Mouse (Mus musculus) embryonic facial prominence, embryonic 11.5 days (tissue): ENCODE results near the gene Nedd9. TPM values are rescaled to one million over a fixed set of nuclear protein-coding genes. Genes with fewer than 3 reads are reported as not detected.

Experiments used
- ATAC-seq: fragments of 200-750 bp; cut with Nextera tagmentation; replicated peaks from 2 replicates; pipeline ENCODE4 v1.8.0; 2017; ENCODE audit warnings: low read depth; ENCODE audit not compliant: insufficient number of reproducible peaks, low FRiP score, low TSS enrichment
- DNase-seq: peaks from one replicate; pipeline ENCODE4 v3.0.0-alpha.2; 2015; ENCODE audit warnings: low spot score
- H3K27ac ChIP-seq: fragments of 300-500 bp; sonication (generic); replicated peaks from 2 replicates; pipeline ENCODE4 v1.5.1; 2014; ENCODE audit warnings: mild to moderate bottlenecking, low read depth, low read length, control low read depth
- H3K27me3 ChIP-seq: fragments of 300-500 bp; sonication (generic); 2 replicates; pipeline ENCODE4 v1.6.1; 2014; ENCODE audit warnings: mild to moderate bottlenecking, low read length, moderate library complexity, mixed read lengths; ENCODE audit not compliant: control insufficient read depth, insufficient read depth
- H3K36me3 ChIP-seq: fragments of 300-500 bp; sonication (generic); replicated peaks from 2 replicates; pipeline ENCODE4 v1.6.1; 2014; ENCODE audit warnings: low read depth, mild to moderate bottlenecking, low read length, moderate library complexity, mixed read lengths; ENCODE audit not compliant: control insufficient read depth, insufficient read depth
- H3K4me1 ChIP-seq: fragments of 300-500 bp; sonication (generic); 2 replicates; pipeline ENCODE4 v1.6.1; 2014; ENCODE audit warnings: low read length, mixed read lengths; ENCODE audit not compliant: control insufficient read depth, insufficient read depth
- H3K4me2 ChIP-seq: fragments of 300-500 bp; sonication (generic); 2 replicates; pipeline ENCODE4 v1.6.1; 2014; ENCODE audit warnings: low read depth, mild to moderate bottlenecking, control low read depth, low read length, moderate library complexity
- H3K4me3 ChIP-seq: fragments of 300-500 bp; sonication (generic); 2 replicates; pipeline ENCODE4 v1.5.1; 2014; ENCODE audit warnings: low read depth, low read length, control low read depth
- H3K9ac ChIP-seq: fragments of 300-500 bp; sonication (generic); replicated peaks from 2 replicates; pipeline ENCODE4 v1.6.1; 2014; ENCODE audit warnings: mild to moderate bottlenecking, control low read depth, low read length
- H3K9me3 ChIP-seq: fragments of 300-500 bp; sonication (generic); replicated peaks from 2 replicates; pipeline ENCODE4 v1.6.1; 2016; ENCODE audit warnings: mild to moderate bottlenecking, low read length, inconsistent platforms, mixed read lengths; ENCODE audit not compliant: control insufficient read depth
- WGBS: fragments of 180-500 bp; shearing (Covaris S2); extraction: QIAGEN DNeasy Blood & Tissue Kit; methylation state at CpG from one replicate; pipeline ENCODE4 v1.1.7; 2014; 5-methylcytosine and 5-hydroxymethylcytosine counted together
- polyA plus RNA-seq: library from polyadenylated mRNA; unstranded; fragments of >200 nt; fragmentation: Nextera tagmentation; extraction: Ambion mirVana; gene quantifications from 2 replicates; pipeline ENCODE4 v1.2.1, GENCODE M21; 2014

The Nedd9 gene
- polyA plus RNA-seq, 1 experiment from 2014 or later, result 20.1 TPM

- Histone ChIP-seq H3K4me3 (no peak overlapping the region), H3K4me1 (no peaks in the 10 kb centered on the region), H3K27ac (no peak overlapping the region), H3K9me3 (no peaks in the 10 kb centered on the region), H3K4me2 (no peak overlapping the region), H3K36me3 (no peaks in the 10 kb centered on the region), H3K27me3 (no peaks in the 10 kb centered on the region), H3K9ac (no peak overlapping the region)
- 93% methylated on average over 1 of the region's 1 CpGs for WGBS
- DNase-seq (no peak), ATAC-seq (no peak)
Observed at GRCm38 (mm10) chr13:41446591-41446990, 40.6 kb downstream of the Nedd9 start.

- Histone ChIP-seq H3K9ac (no peak overlapping the region), H3K27me3 (no peaks in the 10 kb centered on the region), H3K9me3 (no peaks in the 10 kb centered on the region), H3K4me1 (no peaks in the 10 kb centered on the region), H3K36me3 (no peaks in the 10 kb centered on the region), H3K4me2 (no peak overlapping the region), H3K4me3 (no peak overlapping the region), H3K27ac (no peak overlapping the region)
- WGBS, result 89% methylated on average over 3 of the region's 3 CpGs
- DNase-seq (no peak), ATAC-seq (no peak)
Observed at GRCm38 (mm10) chr13:41445067-41445808, 41.9 kb downstream of the Nedd9 start.

- 91% methylated on average over 6 of the region's 6 CpGs for WGBS
- no peaks in the 10 kb centered on the region for H3K4me1 ChIP-seq
- H3K27ac ChIP-seq, result no peak overlapping the region
- no peaks in the 10 kb centered on the region for H3K36me3 ChIP-seq
- H3K27me3 ChIP-seq, result no peaks in the 10 kb centered on the region
- no peak overlapping the region for H3K4me2 ChIP-seq
- no peaks in the 10 kb centered on the region for H3K9me3 ChIP-seq
- no peak overlapping the region for H3K4me3 ChIP-seq
- no peak for DNase-seq
- H3K9ac ChIP-seq, result no peak overlapping the region
- ATAC-seq, result no peak
Observed at GRCm38 (mm10) chr13:41444230-41444629, 42.9 kb downstream of the Nedd9 start.

- no peak for DNase-seq
- H3K27me3 ChIP-seq, result no peaks in the 10 kb centered on the region
- H3K4me2 ChIP-seq, result no peak overlapping the region
- ATAC-seq, result no peak
- no peak overlapping the region for H3K9ac ChIP-seq
- H3K9me3 ChIP-seq, result no peaks in the 10 kb centered on the region
- no peak overlapping the region for H3K27ac ChIP-seq
- no peak overlapping the region for H3K4me3 ChIP-seq
- no peaks in the 10 kb centered on the region for H3K4me1 ChIP-seq
- WGBS, result 79% methylated on average over 4 of the region's 4 CpGs
- no peaks in the 10 kb centered on the region for H3K36me3 ChIP-seq
Observed at GRCm38 (mm10) chr13:41442145-41442544, 45.0 kb downstream of the Nedd9 start.

GRCm38 (mm10) chr13:41440205-41440604 is 47.0 kb downstream of the Nedd9 start:
- 83% methylated on average over 1 of the region's 1 CpGs for WGBS
- H3K4me1 ChIP-seq, result no peaks in the 10 kb centered on the region
- no peak overlapping the region for H3K9ac ChIP-seq
- no peak overlapping the region for H3K4me2 ChIP-seq
- H3K9me3 ChIP-seq, result no peaks in the 10 kb centered on the region
- ATAC-seq (no peak), DNase-seq (no peak)
- no peaks in the 10 kb centered on the region for H3K27me3 ChIP-seq
- H3K4me3 ChIP-seq, result no peak overlapping the region
- no peaks in the 10 kb centered on the region for H3K36me3 ChIP-seq
- no peak overlapping the region for H3K27ac ChIP-seq

- no peak for ATAC-seq
- 79% methylated on average over 2 of the region's 2 CpGs for WGBS
Observed at GRCm38 (mm10) chr13:41437390-41437789, 49.8 kb downstream of the Nedd9 start.

GRCm38 (mm10) chr13:41436731-41437130 is 50.4 kb downstream of the Nedd9 start:
- Histone ChIP-seq H3K9ac (no peak overlapping the region), H3K27ac (no peak overlapping the region), H3K4me2 (no peak overlapping the region), H3K9me3 (no peaks in the 10 kb centered on the region), H3K4me1 (no peaks in the 10 kb centered on the region), H3K36me3 (no peaks in the 10 kb centered on the region), H3K27me3 (no peaks in the 10 kb centered on the region), H3K4me3 (no peak overlapping the region)
- ATAC-seq, result no peak
- no peak for DNase-seq
- WGBS, result 71% methylated on average over 5 of the region's 5 CpGs

More at GRCm38 (mm10) chr13:41437390-41437789, 49.8 kb downstream of the Nedd9 start:
- Histone ChIP-seq H3K9me3 (no peaks in the 10 kb centered on the region), H3K4me3 (no peak overlapping the region), H3K4me2 (no peak overlapping the region), H3K27ac (no peak overlapping the region), H3K9ac (no peak overlapping the region), H3K36me3 (no peaks in the 10 kb centered on the region), H3K4me1 (no peaks in the 10 kb centered on the region), H3K27me3 (no peaks in the 10 kb centered on the region)
- DNase-seq, result no peak

- Histone ChIP-seq H3K4me3 (no peak overlapping the region), H3K27ac (no peak overlapping the region), H3K4me1 (no peaks in the 10 kb centered on the region), H3K4me2 (no peak overlapping the region), H3K9me3 (no peaks in the 10 kb centered on the region), H3K9ac (no peak overlapping the region), H3K27me3 (no peaks in the 10 kb centered on the region), H3K36me3 (no peaks in the 10 kb centered on the region)
- no peak for ATAC-seq
- WGBS, result 85% methylated on average over 6 of the region's 6 CpGs
- DNase-seq, result no peak
Observed at GRCm38 (mm10) chr13:41433201-41433600, 54.0 kb downstream of the Nedd9 start.
